Mouse (Mus musculus) embryonic stem cell, embryonic (primary cell): ENCODE measurements around the gene A930018P22Rik.
"Not testable (repeated sequence)": the region's sequence is repeated elsewhere in the genome, so short reads cannot be mapped to it uniquely, and the experiment has no call there.

ENCODE experiments used
- CTCF ChIA-PET, 4 experiments: fragments of 300-600 bp in 2 of 4; fragments of 350-600 bp in 2 of 4; sonication (Branson Sonifier 250); formaldehyde crosslinking; loops; one replicate each; lab custom pipeline; 2022; ENCODE audit warnings: inconsistent platforms in 2 of 4; lab: Charles Lee
- POLR2A ChIA-PET, 4 experiments: fragments of 300-600 bp in 2 of 4; fragments of 350-600 bp in 2 of 4; sonication (Branson Sonifier 250); formaldehyde crosslinking; loops; one replicate each; lab custom pipeline; 2022; ENCODE audit warnings: antibody characterized with exemption in 4 of 4, inconsistent platforms in 1 of 4; lab: Charles Lee

A930018P22Rik gene

DNA sequence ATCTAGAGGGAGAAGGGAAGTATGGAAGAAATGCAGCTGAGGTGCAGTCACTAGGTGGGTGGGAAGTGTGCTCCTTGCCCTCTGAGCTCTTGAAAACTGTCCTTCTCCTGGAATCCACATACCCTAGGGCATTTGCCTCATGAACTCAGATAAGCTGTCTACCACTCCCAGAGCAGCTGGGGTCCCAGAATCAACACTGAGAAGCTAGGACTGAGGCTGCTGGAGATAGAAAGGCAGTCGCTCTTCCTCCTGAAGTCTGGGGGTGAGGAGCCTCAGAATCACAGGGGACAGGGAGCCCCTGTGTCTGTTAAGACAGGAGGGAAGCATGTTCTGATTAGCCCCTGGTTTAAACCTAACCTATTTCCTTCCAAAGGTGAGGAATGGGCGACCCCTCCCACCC, 13.0 kb upstream of the A930018P22Rik start:
- ChIA-PET CTCF (no interaction called here), POLR2A (interaction anchor here (0.6 to 3.2 kb wide), 16 partner anchors 9 to 481 kb away, joined by 3 to 19 read pairs (median 5); partner anchors contain the start of genes A930018P22Rik (in 3 of the 4), Cd59a (in 2 of the 4), Cd59b (in 2 of the 4) and Cstf3 (in 1 of the 4))

- ChIA-PET CTCF (no interaction called here), POLR2A (interaction anchor here (0.9 to 3.2 kb wide), 15 partner anchors 9 to 480 kb away, joined by 3 to 19 read pairs (median 5); partner anchors contain the start of genes A930018P22Rik (in 3 of the 4), Cd59a (in 2 of the 4), Cd59b (in 1 of the 4) and Cstf3 (in 1 of the 4))
Measured at GRCm38 (mm10) chr2:104110031-104110430, 12.5 kb upstream of the A930018P22Rik start.

GRCm38 (mm10) chr2:104111170-104111797, 11.3 kb upstream of the A930018P22Rik start:
- POLR2A ChIA-PET: interaction anchor here in 2 of 4 experiments (1.2 to 2.1 kb wide), 3 partner anchors 11 to 15 kb away, joined by 3 to 19 read pairs (median 4); partner anchors contain the start of gene A930018P22Rik (in 2 of the 2)

GRCm38 (mm10) chr2:104113563-104113962, 9.0 kb upstream of the A930018P22Rik start:
- CTCF ChIA-PET, POLR2A ChIA-PET: not testable (repeated sequence)

More at GRCm38 (mm10) chr2:104111170-104111797, 11.3 kb upstream of the A930018P22Rik start:
- CTCF ChIA-PET: not testable (repeated sequence)

DNA sequence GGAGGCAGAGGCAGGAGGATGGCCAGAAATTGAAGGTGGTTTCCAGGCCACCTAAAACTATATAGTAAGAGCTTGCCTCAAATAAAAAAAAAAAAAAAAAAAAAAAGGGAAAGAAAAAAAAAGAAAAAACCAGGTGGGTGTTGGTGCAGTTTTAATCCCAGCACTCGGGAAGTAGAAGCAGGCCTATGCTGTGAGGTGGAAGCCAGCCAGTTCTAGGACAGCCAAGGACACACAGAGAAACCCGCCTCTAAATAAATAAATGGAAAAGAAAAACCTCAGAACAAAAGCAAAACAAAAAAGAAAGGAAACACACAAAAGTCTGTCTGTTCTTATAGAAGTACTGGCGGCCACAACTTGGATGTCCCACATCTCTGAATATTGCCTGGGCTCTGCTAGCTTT, 7.7 kb upstream of the A930018P22Rik start:
- POLR2A ChIA-PET: interaction anchor here in 1 of 4 experiments (1.6 kb wide), 1 partner anchor 14 kb away, joined by 5 read pairs; no protein-coding TSS in a partner anchor
- CTCF ChIA-PET: no interaction called here

GRCm38 (mm10) chr2:104117173-104117572, 5.4 kb upstream of the A930018P22Rik start:
- POLR2A ChIA-PET: interaction anchor here in 1 of 4 experiments (1.3 kb wide), 1 partner anchor 30 kb away, joined by 3 read pairs; no protein-coding TSS in a partner anchor
- CTCF ChIA-PET: not testable (repeated sequence)

DNA sequence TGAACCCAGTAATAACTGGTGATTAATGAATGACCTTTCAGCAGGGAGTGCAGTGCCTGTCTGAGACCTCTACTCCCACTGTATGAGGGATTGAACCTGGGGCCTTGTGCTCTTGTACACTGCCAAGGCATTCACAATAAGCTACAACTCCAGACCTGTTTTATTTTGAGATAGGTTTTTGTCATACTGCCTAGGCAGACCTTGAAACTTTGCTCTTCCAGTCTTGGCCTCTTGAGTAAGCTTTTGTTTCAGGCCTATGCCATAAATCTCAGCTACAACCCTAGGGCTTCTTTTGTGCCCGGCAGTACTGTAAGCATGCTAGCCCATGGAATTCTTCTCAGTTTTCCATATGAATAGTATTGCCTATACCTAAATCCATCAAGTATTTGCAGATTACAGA, 3.5 kb upstream of the A930018P22Rik start:
- ChIA-PET POLR2A (interaction anchor here in 2 of 4 experiments (1.2 to 2.4 kb wide), 7 partner anchors 9 to 32 kb away, joined by 3 to 11 read pairs (median 4); partner anchors contain the start of gene Cd59a (in 1 of the 2)), CTCF (interaction anchor here in 1 of 4 experiments (1.0 to 1.5 kb wide), 2 partner anchors 12 to 257 kb away, joined by 3 to 4 read pairs; no protein-coding TSS in a partner anchor)

GRCm38 (mm10) chr2:104120312-104120711, 2.3 kb upstream of the A930018P22Rik start:
- POLR2A ChIA-PET: interaction anchor here in 2 of 4 experiments (1.2 to 2.4 kb wide), 4 partner anchors 11 to 51 kb away, joined by 3 to 11 read pairs (median 8); partner anchors contain the start of gene Cd59b (in 1 of the 2)
- CTCF ChIA-PET: interaction anchor here in 2 of 4 experiments (0.5 to 1.0 kb wide), 2 partner anchors 11 to 513 kb away, joined by 4 to 5 read pairs; no protein-coding TSS in a partner anchor

DNA sequence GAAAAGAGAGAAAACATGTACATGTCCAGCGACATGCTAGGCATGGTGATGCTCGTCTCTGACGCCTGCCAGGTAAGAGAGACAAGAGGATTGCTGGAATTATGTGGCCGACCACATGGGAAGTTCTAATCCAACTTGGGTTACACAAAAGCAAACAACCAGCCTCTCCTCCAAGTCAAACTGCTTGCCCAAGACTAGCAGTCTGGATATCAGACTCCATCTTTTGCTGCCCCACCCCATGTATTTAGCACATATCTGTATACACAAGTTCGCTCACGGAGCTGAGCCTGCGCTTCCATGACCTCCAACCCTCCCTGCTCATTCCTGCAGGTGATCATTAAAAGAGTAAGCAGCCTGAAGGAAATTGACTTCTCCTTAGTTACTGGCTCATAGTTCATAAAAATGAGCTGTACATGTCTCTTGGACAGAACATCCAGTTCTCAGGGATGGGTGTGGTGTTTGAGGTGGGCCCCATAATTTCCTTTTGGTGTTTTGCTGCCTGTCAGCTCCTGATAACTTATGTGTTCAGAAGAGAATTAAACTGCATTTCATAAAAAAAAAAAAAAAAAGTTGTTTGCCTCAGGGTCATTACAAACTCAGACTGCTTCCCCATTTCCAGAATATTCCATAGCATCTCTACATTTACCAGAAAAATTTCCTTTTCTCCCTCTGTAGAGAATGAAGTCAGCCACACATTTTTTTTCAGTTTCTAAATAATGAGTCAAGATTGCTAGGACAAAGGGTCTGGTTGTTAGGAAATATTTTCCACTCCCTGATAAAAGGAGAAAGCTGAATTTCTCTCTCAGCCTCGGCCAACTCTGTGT, 676 bp upstream of the A930018P22Rik start:
- POLR2A ChIA-PET: interaction anchor here (0.5 to 2.8 kb wide), 59 partner anchors 9 to 621 kb away, joined by 3 to 31 read pairs (median 5); partner anchors contain the start of genes Cd59a (in 3 of the 4), Cd59b (in 3 of the 4), Cstf3 (in 3 of the 4) and Abtb2 (in 2 of the 4)
- CTCF ChIA-PET: interaction anchor here in 2 of 4 experiments (0.9 to 1.4 kb wide), 5 partner anchors 9 to 87 kb away, joined by 3 to 9 read pairs (median 5); no protein-coding TSS in a partner anchor

DNA sequence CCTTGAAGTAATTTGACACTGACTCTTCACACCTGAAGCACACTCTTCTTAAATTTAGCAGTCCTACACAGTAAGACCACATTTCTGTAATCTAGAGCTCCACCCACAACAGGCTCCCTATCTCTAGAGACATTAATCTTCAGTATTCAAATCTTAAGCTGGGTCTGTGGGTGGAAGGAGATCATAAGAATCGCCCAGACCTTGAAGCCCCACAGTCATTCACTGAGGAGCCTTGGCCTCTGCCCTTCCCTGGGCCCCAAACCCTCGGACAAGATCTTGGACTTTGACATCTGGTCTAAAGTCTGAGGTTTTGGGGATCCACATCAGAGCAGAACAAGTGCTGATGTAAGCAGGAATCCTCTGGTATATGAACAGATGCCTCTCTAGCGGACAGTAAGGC, 971 bp downstream of the A930018P22Rik start:
- POLR2A ChIA-PET: interaction anchor here in 3 of 4 experiments (0.7 to 2.8 kb wide), 38 partner anchors 9 to 620 kb away, joined by 3 to 31 read pairs (median 7); partner anchors contain the start of genes Cd59a (in 3 of the 3), Cstf3 (in 2 of the 3), Abtb2 (in 1 of the 3) and Caprin1 (in 1 of the 3)
- CTCF ChIA-PET: interaction anchor here in 3 of 4 experiments (1.1 to 1.3 kb wide), 3 partner anchors 23 to 296 kb away, joined by 3 to 9 read pairs (median 4); no protein-coding TSS in a partner anchor

DNA sequence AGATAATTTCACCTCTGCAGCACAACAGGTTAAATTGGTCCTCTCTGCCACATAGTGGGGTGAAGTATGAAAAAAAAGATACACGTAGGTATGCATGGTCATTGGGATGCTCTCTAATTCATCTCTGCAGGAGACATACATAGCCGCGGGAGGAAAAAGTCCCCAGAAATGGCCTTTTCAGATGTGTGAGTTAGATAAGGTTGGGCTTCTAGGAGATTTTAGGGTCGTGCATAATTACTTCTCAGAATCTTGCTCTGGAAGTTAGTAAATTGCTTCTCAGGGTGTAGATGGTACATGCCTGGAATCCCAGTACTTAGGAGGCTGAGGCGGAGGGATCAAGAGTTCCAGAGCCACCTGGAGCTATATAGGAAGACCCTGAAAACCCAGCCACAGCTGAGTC, 1.5 kb downstream of the A930018P22Rik start:
- ChIA-PET CTCF (no interaction called here), POLR2A (interaction anchor here in 2 of 4 experiments (0.9 to 2.8 kb wide), 13 partner anchors 15 to 617 kb away, joined by 3 to 31 read pairs (median 12); partner anchors contain the start of genes Cd59a (in 2 of the 2), Cd59b (in 1 of the 2) and Cstf3 (in 1 of the 2))

GRCm38 (mm10) chr2:104128803-104129531, 6.4 kb downstream of the A930018P22Rik start:
- CTCF ChIA-PET: interaction anchor here in 2 of 4 experiments (0.8 to 3.9 kb wide), 3 partner anchors 17 to 94 kb away, joined by 3 to 31 read pairs (median 8); no protein-coding TSS in a partner anchor

DNA sequence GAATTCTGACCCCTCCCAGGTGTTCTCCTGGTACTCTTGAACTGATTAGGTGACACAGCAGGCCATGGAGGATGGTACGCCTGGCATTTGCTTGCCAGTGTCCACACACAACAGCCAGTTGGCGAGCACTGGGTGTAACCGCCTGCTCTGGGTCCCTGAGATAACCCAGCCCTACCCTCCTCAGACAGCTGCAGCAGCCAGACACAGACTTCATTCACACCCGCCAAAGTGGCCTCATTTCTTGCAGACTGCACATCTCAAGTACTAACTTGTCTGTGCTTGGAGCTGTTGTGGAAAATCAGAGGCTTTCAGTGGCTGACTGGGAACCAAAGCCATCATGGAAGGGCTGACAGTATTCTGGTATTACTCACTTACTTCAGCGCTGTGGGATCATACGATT, 7.6 kb downstream of the A930018P22Rik start:
- ChIA-PET CTCF (interaction anchor here in 3 of 4 experiments (0.6 to 3.9 kb wide), 7 partner anchors 8 to 551 kb away, joined by 3 to 31 read pairs (median 6); partner anchors contain the start of gene A930018P22Rik (in 1 of the 3)), POLR2A (interaction anchor here in 2 of 4 experiments (0.6 to 1.2 kb wide), 2 partner anchors 59 to 60 kb away, joined by 5 to 8 read pairs; partner anchors contain the start of gene Cd59b (in 1 of the 2))

More at GRCm38 (mm10) chr2:104128803-104129531, 6.4 kb downstream of the A930018P22Rik start:
- POLR2A ChIA-PET: interaction anchor here in 2 of 4 experiments (0.8 to 1.6 kb wide), 4 partner anchors 14 to 94 kb away, joined by 3 to 5 read pairs (median 4); no protein-coding TSS in a partner anchor

DNA sequence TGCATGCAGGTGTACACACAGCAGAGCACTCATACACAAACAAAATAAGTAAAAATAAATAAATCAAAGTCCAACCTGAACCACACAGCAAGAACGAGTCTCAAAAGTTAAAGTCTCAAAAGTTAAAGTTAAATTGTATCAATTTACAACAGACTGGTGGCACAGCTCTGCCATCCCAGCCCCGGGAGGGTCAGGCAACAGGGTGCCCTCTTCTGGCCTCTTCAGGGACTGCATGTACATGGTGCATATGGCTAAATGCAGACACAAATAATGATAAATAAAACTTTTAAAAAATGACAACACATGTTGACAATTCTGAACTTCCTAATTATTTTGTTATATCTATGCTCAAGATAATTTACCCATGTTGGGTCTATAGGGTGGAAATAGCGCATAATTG, 8.4 kb downstream of the A930018P22Rik start:
- ChIA-PET CTCF (interaction anchor here in 3 of 4 experiments (0.6 to 3.9 kb wide), 9 partner anchors 8 to 96 kb away, joined by 3 to 31 read pairs (median 4); partner anchors contain the start of gene A930018P22Rik (in 1 of the 3)), POLR2A (interaction anchor here in 2 of 4 experiments (1.2 to 1.5 kb wide), 3 partner anchors 8 to 96 kb away, joined by 3 to 5 read pairs (median 5); partner anchors contain the start of gene A930018P22Rik (in 1 of the 2))

- ChIA-PET POLR2A (interaction anchor here in 2 of 4 experiments (0.6 to 1.2 kb wide), 4 partner anchors 10 to 335 kb away, joined by 3 to 7 read pairs (median 4); partner anchors contain the start of gene A930018P22Rik (in 2 of the 2)), CTCF (interaction anchor here in 3 of 4 experiments (0.6 to 1.0 kb wide), 4 partner anchors 97 to 576 kb away, joined by 3 read pairs; no protein-coding TSS in a partner anchor)
Measured at GRCm38 (mm10) chr2:104132266-104132859, 9.8 kb downstream of the A930018P22Rik start.
